Mouse (Mus musculus): ENCODE results near the gene Gm8773. TPM values are rescaled to one million over a fixed set of nuclear protein-coding genes. Genes with fewer than 3 reads are reported as not detected.
A peak's percentile ranks its signal among the peaks of the same experiment; 100 is the strongest.

Gene Gm8773
- under 1 TPM in 1 of 3 experiments, not detected in 2; 0.38 TPM for polyA plus RNA-seq (2017; shearing (Covaris generic))

- ATAC-seq, result no peak
Observed at GRCm38 (mm10) chr5:5573749-5574317, at the start of gene Gm8773. TSS of gene Gm8773 (plus strand) at chr5:5573799.

- ATAC-seq, result no peak
Observed at GRCm38 (mm10) chr5:5533656-5534420, 39.8 kb upstream of the Gm8773 start.

GRCm38 (mm10) chr5:5536131-5536530 lies 37.5 kb upstream of the Gm8773 start:
- ATAC-seq, result no peak

- no peak for ATAC-seq
Observed at GRCm38 (mm10) chr5:5539771-5540170, 33.8 kb upstream of the Gm8773 start.

- no peak for ATAC-seq
Observed at GRCm38 (mm10) chr5:5540385-5540784, 33.2 kb upstream of the Gm8773 start.

GRCm38 (mm10) chr5:5551110-5551509 lies 22.5 kb upstream of the Gm8773 start:
- no peak for ATAC-seq

- ATAC-seq, result peak; percentile 96
Observed at GRCm38 (mm10) chr5:5559079-5559740, 14.4 kb upstream of the Gm8773 start, which contains the start of gene Gtpbp10. TSS of gene Gtpbp10 (minus strand) at chr5:5559538.

- ATAC-seq, result peak; percentile 2
Observed at GRCm38 (mm10) chr5:5559798-5560197, 13.8 kb upstream of the Gm8773 start.

GRCm38 (mm10) chr5:5561041-5561706 lies 12.4 kb upstream of the Gm8773 start:
- ATAC-seq, result no peak

- ATAC-seq, result no peak
Observed at GRCm38 (mm10) chr5:5562435-5562834, 11.2 kb upstream of the Gm8773 start.

- ATAC-seq, result no peak
Observed at GRCm38 (mm10) chr5:5587686-5588085, 14.1 kb downstream of the Gm8773 start.

GRCm38 (mm10) chr5:5610540-5610939 lies 36.9 kb downstream of the Gm8773 start:
- ATAC-seq, result no peak

GRCm38 (mm10) chr5:5618329-5618728 lies 44.7 kb downstream of the Gm8773 start:
- no peak for ATAC-seq

GRCm38 (mm10) chr5:5625491-5625890 lies 51.9 kb downstream of the Gm8773 start:
- ATAC-seq, result no peak

Other genes starting within 250 kb of the Gm8773 start
- under 1 TPM in 2 of 3 experiments, not detected in 1; 0.12 to 0.78 TPM for gene Cdk14, start 153.5 kb upstream of the Gm8773 start, polyA plus RNA-seq (2017; shearing (Covaris generic))
- not detected for gene 1700015F17Rik, start 94.7 kb upstream of the Gm8773 start, polyA plus RNA-seq (2017; shearing (Covaris generic))
- 1 to 10 TPM; 2.3 to 2.8 (median 2.3) TPM for gene Cldn12, start 58.8 kb upstream of the Gm8773 start, polyA plus RNA-seq (2017; shearing (Covaris generic))
- gene Gtpbp10, start 14.3 kb upstream of the Gm8773 start, polyA plus RNA-seq (2017; shearing (Covaris generic)), result 10 to 100 TPM; 12.9 to 17.7 (median 15.5) TPM
- gene Cfap69, start 90.4 kb downstream of the Gm8773 start, polyA plus RNA-seq (2017; shearing (Covaris generic)), result not detected
- gene Steap2, start 120.8 kb downstream of the Gm8773 start, polyA plus RNA-seq (2017; shearing (Covaris generic)), result under 1 TPM in 2 of 3 experiments, not detected in 1; 0.04 to 0.12 TPM
- not detected for gene Steap1, start 175.5 kb downstream of the Gm8773 start, polyA plus RNA-seq (2017; shearing (Covaris generic))

Measured in inflammation-experienced regulatory T-cells, adult 6 months (primary cell).